Mouse (Mus musculus) intestine, postnatal 0 days (tissue): ENCODE measurements around the gene Prkag1. TPM values are rescaled to one million over a fixed set of nuclear protein-coding genes. Genes with fewer than 3 reads are reported as not detected.

Experiments used
- ATAC-seq: fragments of 200-750 bp; cut with Nextera tagmentation; 2 replicates; pipeline ENCODE4 v1.8.0; 2017; ENCODE audit warnings: mild to moderate bottlenecking, moderate TSS enrichment, moderate library complexity
- H3K27ac ChIP-seq: fragments of 300-500 bp; sonication (generic); 2 replicates; pipeline ENCODE4 v1.5.1; 2014; ENCODE audit warnings: mild to moderate bottlenecking, low read depth, low read length, moderate library complexity
- H3K27me3 ChIP-seq: fragments of 300-500 bp; sonication (generic); replicated peaks from 2 replicates; pipeline ENCODE4 v1.6.1; 2014; ENCODE audit warnings: low read length, mixed read lengths; ENCODE audit not compliant: control insufficient read depth, insufficient read depth
- H3K36me3 ChIP-seq: fragments of 300-500 bp; sonication (generic); 2 replicates; pipeline ENCODE4 v1.6.1; 2014; ENCODE audit warnings: mild to moderate bottlenecking, moderate library complexity; ENCODE audit not compliant: control insufficient read depth, insufficient read depth
- H3K4me1 ChIP-seq: fragments of 300-500 bp; sonication (generic); replicated peaks from 2 replicates; pipeline ENCODE4 v1.6.1; 2014; ENCODE audit warnings: antibody characterized with exemption, low read length, mixed read lengths; ENCODE audit not compliant: control insufficient read depth, insufficient read depth
- H3K4me2 ChIP-seq: fragments of 300-500 bp; sonication (generic); replicated peaks from 2 replicates; pipeline ENCODE4 v1.6.1; 2014; ENCODE audit warnings: low read depth, mild to moderate bottlenecking, moderate library complexity
- H3K4me3 ChIP-seq: fragments of 300-500 bp; sonication (generic); 2 replicates; pipeline ENCODE4 v1.5.1; 2014; ENCODE audit warnings: low read depth, low read length
- H3K9ac ChIP-seq: fragments of 300-500 bp; sonication (generic); 2 replicates; pipeline ENCODE4 v1.6.1; 2014; ENCODE audit warnings: mild to moderate bottlenecking, low read depth, low read length
- H3K9me3 ChIP-seq: fragments of 300-500 bp; sonication (generic); 2 replicates; pipeline ENCODE4 v1.6.1; 2016; ENCODE audit warnings: mixed run types; ENCODE audit not compliant: control insufficient read depth
- CTCF ChIP-seq: sonication (generic); IDR thresholded peaks from 2 replicates; pipeline ENCODE4 v1.5.1; 2016; ENCODE audit warnings: low read depth, mild to moderate bottlenecking, control low read depth, antibody characterized with exemption, moderate library complexity
- WGBS: fragments of 180-500 bp; shearing (Covaris S2); extraction: QIAGEN DNeasy Blood & Tissue Kit; methylation state at CpG from one replicate; pipeline ENCODE4 v1.1.7; 2014; 5-methylcytosine and 5-hydroxymethylcytosine counted together
- polyA plus RNA-seq: library from polyadenylated mRNA; unstranded; fragments of >200 nt; fragmentation: Nextera tagmentation; extraction: Ambion mirVana; gene quantifications from 2 replicates; pipeline ENCODE4 v1.2.1, GENCODE M21; 2015

The Prkag1 gene
- polyA plus RNA-seq, 1 experiment from 2014 or later, result 67.0 TPM

- WGBS, result 4% methylated on average over 8 of the region's 8 CpGs
- no peak for ATAC-seq
- Histone ChIP-seq H3K9me3 (no peaks in the 10 kb centered on the region), H3K27ac (0 out of 2 replicates have a peak overlapping the region, but pooled peaks have one; percentile 8), H3K9ac (peak overlapping the region; percentile 98), H3K36me3 (peaks cover 22% of the 10 kb centered on the region), H3K27me3 (no peaks in the 10 kb centered on the region), H3K4me2 (peak overlapping the region; percentile 86), H3K4me1 (0 out of 2 replicates have a peak, but pooled peaks cover 7% of the 10 kb centered on the region), H3K4me3 (peak overlapping the region; percentile 87)
- TF ChIP-seq CTCF, result no peak
Measured at GRCm38 (mm10) chr15:98869342-98870178, 38.2 kb upstream of the Prkag1 start.

- Histone ChIP-seq H3K4me2 (peak overlapping the region; percentile 86), H3K4me3 (peak overlapping the region; percentile 87), H3K27ac (no peak overlapping the region), H3K9ac (peak overlapping the region; percentile 28), H3K36me3 (peaks cover 33% of the 10 kb centered on the region), H3K27me3 (no peaks in the 10 kb centered on the region), H3K4me1 (0 out of 2 replicates have a peak, but pooled peaks cover 7% of the 10 kb centered on the region), H3K9me3 (no peaks in the 10 kb centered on the region)
- WGBS, result 31% methylated on average over 11 of the region's 11 CpGs
- TF ChIP-seq CTCF, result no peak
- ATAC-seq, result no peak
Measured at GRCm38 (mm10) chr15:98868346-98869063, 37.2 kb upstream of the Prkag1 start.

GRCm38 (mm10) chr15:98867321-98867720, 36.0 kb upstream of the Prkag1 start:
- no peak overlapping the region for H3K27ac ChIP-seq
- no peak overlapping the region for H3K4me3 ChIP-seq

GRCm38 (mm10) chr15:98866501-98866900, 35.2 kb upstream of the Prkag1 start:
- no peak for ATAC-seq
- no peak for TF ChIP-seq CTCF
- 0 out of 2 replicates have a peak, but pooled peaks cover 4% of the 10 kb centered on the region for H3K4me1 ChIP-seq
- peaks cover 53% of the 10 kb centered on the region for H3K36me3 ChIP-seq
- no peaks in the 10 kb centered on the region for H3K9me3 ChIP-seq
- H3K4me3 ChIP-seq, result no peak overlapping the region
- WGBS, result 75% methylated on average over 5 of the region's 5 CpGs
- H3K4me2 ChIP-seq, result no peak overlapping the region
- no peaks in the 10 kb centered on the region for H3K27me3 ChIP-seq
- no peak overlapping the region for H3K27ac ChIP-seq
- H3K9ac ChIP-seq, result no peak overlapping the region

More at GRCm38 (mm10) chr15:98867321-98867720, 36.0 kb upstream of the Prkag1 start:
- Histone ChIP-seq H3K36me3 (peaks cover 45% of the 10 kb centered on the region), H3K27me3 (no peaks in the 10 kb centered on the region), H3K4me1 (0 out of 2 replicates have a peak, but pooled peaks cover 4% of the 10 kb centered on the region), H3K4me2 (peak overlapping the region; percentile 86; the same call in 1 of the 2 replicates), H3K9ac (no peak overlapping the region), H3K9me3 (no peaks in the 10 kb centered on the region)
- TF ChIP-seq CTCF, result no peak
- no peak for ATAC-seq
- 39% methylated on average over 6 of the region's 6 CpGs for WGBS

- H3K9me3 ChIP-seq, result no peaks in the 10 kb centered on the region
- H3K4me3 ChIP-seq, result no peak overlapping the region
- H3K27me3 ChIP-seq, result no peaks in the 10 kb centered on the region
- no peak overlapping the region for H3K27ac ChIP-seq
- no peak overlapping the region for H3K9ac ChIP-seq
- no peak for TF ChIP-seq CTCF
- WGBS, result 94% methylated on average over 8 of the region's 8 CpGs
- 0 out of 2 replicates have a peak, but pooled peaks cover 4% of the 10 kb centered on the region for H3K4me1 ChIP-seq
- no peak for ATAC-seq
- peaks cover 60% of the 10 kb centered on the region for H3K36me3 ChIP-seq
- H3K4me2 ChIP-seq, result no peak overlapping the region
Measured at GRCm38 (mm10) chr15:98865771-98866170, 34.5 kb upstream of the Prkag1 start.

- Histone ChIP-seq H3K4me2 (no peak overlapping the region), H3K9ac (no peak overlapping the region), H3K4me3 (no peak overlapping the region), H3K9me3 (no peaks in the 10 kb centered on the region), H3K36me3 (peaks cover 68% of the 10 kb centered on the region), H3K27me3 (no peaks in the 10 kb centered on the region), H3K4me1 (0 out of 2 replicates have a peak, but pooled peaks cover 4% of the 10 kb centered on the region), H3K27ac (no peak overlapping the region)
- WGBS, result 91% methylated on average over 6 of the region's 6 CpGs
- ATAC-seq, result no peak
- TF ChIP-seq CTCF, result no peak
Measured at GRCm38 (mm10) chr15:98864951-98865350, 33.6 kb upstream of the Prkag1 start.
